ENCODE assay signal across 8 mouse cellular contexts in genomic region chr17:5841128-5841942, GRCm38 (mm10). TPM values are rescaled to one million over a fixed set of nuclear protein-coding genes. Genes with fewer than 3 reads are reported as not detected.
DNase-seq lines count a peak whose midpoint lies in the region; ATAC-seq and TF ChIP-seq lines count a peak whose summit lies in the region.

TSS of gene Snx9 (plus strand) at chr17:5841329.

- no peaks in the 10 kb centered on the region for H3K36me3 ChIP-seq in C2C12 (ENCODE audit: control insufficient read depth, insufficient read depth)
- H3K36me3 ChIP-seq in forebrain, embryonic 12.5 days (replicated peaks): no peaks in the 10 kb centered on the region
- H3K36me3 ChIP-seq in heart, embryonic 16.5 days (ENCODE audit: control insufficient read depth, insufficient read depth): no peaks in the 10 kb centered on the region
- H3K36me3 ChIP-seq in liver, embryonic 16.5 days (ENCODE audit: control insufficient read depth, insufficient read depth): no peaks in the 10 kb centered on the region
- H3K36me3 ChIP-seq in neural tube, embryonic 13.5 days: no peaks in the 10 kb centered on the region
- H3K36me3 ChIP-seq in testis, adult 2 months (ENCODE audit: control insufficient read depth, insufficient read depth, low read length): no peaks in the 10 kb centered on the region

- TF ChIP-seq CTCF in C2C12 (IDR thresholded peaks at IDR 0.05; ENCODE audit: control insufficient read depth, insufficient read depth, insufficient read length): no peak
- TF ChIP-seq CTCF in testis, adult 2 months (IDR thresholded peaks at IDR 0.05; ENCODE audit: control insufficient read depth, insufficient read depth, insufficient replicate concordance, low read depth, low read length): no peak

- H3K4me2 ChIP-seq in forebrain, embryonic 12.5 days: peak within 1 kb of the TSS; percentile 65
- H3K4me2 ChIP-seq in heart, embryonic 16.5 days (ENCODE audit: low read depth, low read length): peak within 1 kb of the TSS; percentile 93
- peak within 1 kb of the TSS; percentile 82 for H3K4me2 ChIP-seq in liver, embryonic 16.5 days (ENCODE audit: low read depth, low read length)
- H3K4me2 ChIP-seq in neural tube, embryonic 13.5 days: peak within 1 kb of the TSS; percentile 71

- H3K27me3 ChIP-seq in C2C12 (ENCODE audit: control insufficient read depth, insufficient read depth, insufficient read length): no peaks in the 10 kb centered on the region
- no peaks in the 10 kb centered on the region for H3K27me3 ChIP-seq in forebrain, embryonic 12.5 days
- H3K27me3 ChIP-seq in heart, embryonic 16.5 days (ENCODE audit: control insufficient read depth, insufficient read depth, low read length): no peaks in the 10 kb centered on the region
- no peaks in the 10 kb centered on the region; the same call in 1 of the 2 replicates for H3K27me3 ChIP-seq in liver, embryonic 16.5 days (ENCODE audit: control insufficient read depth, insufficient read depth, low read depth, low read length)
- H3K27me3 ChIP-seq in neural tube, embryonic 13.5 days: no peaks in the 10 kb centered on the region
- H3K27me3 ChIP-seq in testis, adult 2 months (ENCODE audit: control insufficient read depth, insufficient read depth, low read length): no peaks in the 10 kb centered on the region

- peaks cover 28% of the 10 kb centered on the region for H3K4me1 ChIP-seq in forebrain, embryonic 12.5 days
- H3K4me1 ChIP-seq in heart, embryonic 16.5 days (ENCODE audit: control insufficient read depth, insufficient read depth, low read length): peaks cover 22% of the 10 kb centered on the region
- peaks cover 11% of the 10 kb centered on the region for H3K4me1 ChIP-seq in liver, embryonic 16.5 days (ENCODE audit: control insufficient read depth, low read depth, low read length)
- peaks cover 25% of the 10 kb centered on the region for H3K4me1 ChIP-seq in neural tube, embryonic 13.5 days (replicated peaks)
- peaks cover 5% of the 10 kb centered on the region for H3K4me1 ChIP-seq in testis, adult 2 months (ENCODE audit: control insufficient read depth, insufficient read depth, low read length)

- TF ChIP-seq POLR2A in testis, adult 2 months (IDR thresholded peaks at IDR 0.05; ENCODE audit: control insufficient read depth, low read depth, low read length): peak; percentile 66

- H3K9ac ChIP-seq in forebrain, embryonic 12.5 days: peak within 1 kb of the TSS; percentile 93
- H3K9ac ChIP-seq in heart, embryonic 16.5 days (ENCODE audit: low read length): peak within 1 kb of the TSS; percentile 99
- peak within 1 kb of the TSS; percentile 84 for H3K9ac ChIP-seq in liver, embryonic 16.5 days (ENCODE audit: low read depth, low read length)
- H3K9ac ChIP-seq in neural tube, embryonic 13.5 days: peak within 1 kb of the TSS; percentile 92

- peak within 1 kb of the TSS; percentile 76 for H3K4me3 ChIP-seq in C2C12 (ENCODE audit: insufficient read depth, poor library complexity, severe bottlenecking)
- H3K4me3 ChIP-seq in forebrain, embryonic 12.5 days (replicated peaks): peak within 1 kb of the TSS; percentile 80
- H3K4me3 ChIP-seq in heart, embryonic 16.5 days (ENCODE audit: low read length): peak within 1 kb of the TSS; percentile 89
- peak within 1 kb of the TSS; percentile 79 for H3K4me3 ChIP-seq in liver, embryonic 16.5 days (ENCODE audit: low read depth, low read length)
- H3K4me3 ChIP-seq in neural tube, embryonic 13.5 days: peak within 1 kb of the TSS; percentile 81
- H3K4me3 ChIP-seq in testis, adult 2 months (ENCODE audit: control insufficient read depth, low read depth, low read length): peak within 1 kb of the TSS; percentile 98

- peaks cover 53% of the 10 kb centered on the region for H3K79me3 ChIP-seq in C2C12 (ENCODE audit: low read depth)

- peaks cover 73% of the 10 kb centered on the region for H3K79me2 ChIP-seq in C2C12 (ENCODE audit: control insufficient read depth, insufficient read depth)

- peak within 1 kb of the TSS; percentile 97 for H3K27ac ChIP-seq in forebrain, embryonic 12.5 days
- peak within 1 kb of the TSS; percentile 99 for H3K27ac ChIP-seq in heart, embryonic 16.5 days (ENCODE audit: low read length)
- peak within 1 kb of the TSS; percentile 92 for H3K27ac ChIP-seq in liver, embryonic 16.5 days (ENCODE audit: low read length)
- peak within 1 kb of the TSS; percentile 94 for H3K27ac ChIP-seq in neural tube, embryonic 13.5 days (replicated peaks)
- H3K27ac ChIP-seq in testis, adult 2 months (ENCODE audit: control insufficient read depth, insufficient read depth, low read depth, low read length): peak within 1 kb of the TSS; percentile 97

- peak within 1 kb of the TSS; percentile 99 for H3ac ChIP-seq in C2C12 (ENCODE audit: control insufficient read depth, insufficient read length, low read depth)

- under 1% methylated on average over 113 of the region's 131 CpGs for WGBS in forebrain, embryonic 12.5 days
- under 1% methylated on average over 75 of the region's 131 CpGs for WGBS in heart, embryonic 16.5 days
- WGBS in liver, embryonic 16.5 days (ENCODE audit: insufficient replicate concordance): under 1% methylated on average over 104 of the region's 131 CpGs
- WGBS in neural tube, embryonic 13.5 days: under 1% methylated on average over 118 of the region's 131 CpGs

- DNase-seq in brain, adult 2 months (ENCODE audit: low read depth, low spot score): peak; percentile 79
- DNase-seq in kidney, postnatal 25 days: peak; percentile 80 to 92

- peak; percentile 90 for ATAC-seq in forebrain, embryonic 12.5 days (ENCODE audit: low FRiP score)
- ATAC-seq in heart, embryonic 16.5 days (replicated peaks; ENCODE audit: extremely low read depth, insufficient read depth, low FRiP score): peak; percentile 88
- peak; percentile 84 for ATAC-seq in liver, embryonic 16.5 days (ENCODE audit: low read depth)
- ATAC-seq in neural tube, embryonic 13.5 days (ENCODE audit: low read depth): peak; percentile 88

- H3K9me3 ChIP-seq in forebrain, embryonic 12.5 days: no peaks in the 10 kb centered on the region
- H3K9me3 ChIP-seq in heart, embryonic 16.5 days (replicated peaks; ENCODE audit: control insufficient read depth, low read length): 0 out of 2 replicates have a peak, but pooled peaks cover 3% of the 10 kb centered on the region
- H3K9me3 ChIP-seq in liver, embryonic 16.5 days (replicated peaks; ENCODE audit: control insufficient read depth, low read length): no peaks in the 10 kb centered on the region
- H3K9me3 ChIP-seq in neural tube, embryonic 13.5 days: no peaks in the 10 kb centered on the region

TF ChIP-seq in C2C12, 6 proteins besides CTCF, POLR2A, EP300 and RAD21:
- TF ChIP-seq CEBPB (IDR thresholded peaks at IDR 0.05; ENCODE audit: low read depth): no peak
- no peak for TF ChIP-seq FOSL1 (IDR thresholded peaks at IDR 0.05; ENCODE audit: insufficient read depth, low read length, poor library complexity, severe bottlenecking)
- no peak for TF ChIP-seq USF1 (IDR thresholded peaks at IDR 0.05; ENCODE audit: low read depth)
- TF ChIP-seq MYOD1 (IDR thresholded peaks at IDR 0.05; ENCODE audit: control insufficient read depth, insufficient read length, low read depth): no peak
- no peak for TF ChIP-seq MAX (IDR thresholded peaks at IDR 0.05)
- no peak for TF ChIP-seq MYOG (IDR thresholded peaks at IDR 0.05; ENCODE audit: control insufficient read depth, extremely low read depth, insufficient read length)

RNA-seq across cellular contexts. Expression of gene Snx9, which starts in this region (rescaled TPM):
- polyA plus RNA-seq in C2C12 (2012; fragmentation: generic; extraction: Trizol): 57.5 TPM
- 12.1 and 15.1 TPM in 2 replicates for polyA plus RNA-seq in forebrain, embryonic 12.5 days (2016; fragmentation: Nextera tagmentation; extraction: Ambion mirVana)
- 19.4 and 20.9 TPM in 2 replicates for polyA plus RNA-seq in heart, embryonic 16.5 days (2015; fragmentation: Nextera tagmentation; extraction: Ambion mirVana)
- polyA plus RNA-seq in liver, embryonic 16.5 days (2015; fragmentation: Nextera tagmentation; extraction: Ambion mirVana): 9.9 and 10.5 TPM in 2 replicates
- 9.5 and 10.8 TPM in 2 replicates for polyA plus RNA-seq in neural tube, embryonic 13.5 days (2015; fragmentation: Nextera tagmentation; extraction: Ambion mirVana)
- polyA plus RNA-seq in testis, adult 2 months (2012; rRNA removed): 7.1 and 7.9 TPM in 2 replicates

Comparison
In these comparisons a context has a peak if more than half of its experiments do, and no peak if none do; other contexts are left out.
1. Peak in every context shown above with its lines: DNase-seq, ATAC-seq, H3K4me3 ChIP-seq and H3K27ac ChIP-seq.